Mouse (Mus musculus): ENCODE results near the gene Far2. TPM values are rescaled to one million over a fixed set of nuclear protein-coding genes. Genes with fewer than 3 reads are reported as not detected.

Far2 gene
- polyA plus RNA-seq, 1 experiment from 2014 or later = 4.7 TPM

DNA sequence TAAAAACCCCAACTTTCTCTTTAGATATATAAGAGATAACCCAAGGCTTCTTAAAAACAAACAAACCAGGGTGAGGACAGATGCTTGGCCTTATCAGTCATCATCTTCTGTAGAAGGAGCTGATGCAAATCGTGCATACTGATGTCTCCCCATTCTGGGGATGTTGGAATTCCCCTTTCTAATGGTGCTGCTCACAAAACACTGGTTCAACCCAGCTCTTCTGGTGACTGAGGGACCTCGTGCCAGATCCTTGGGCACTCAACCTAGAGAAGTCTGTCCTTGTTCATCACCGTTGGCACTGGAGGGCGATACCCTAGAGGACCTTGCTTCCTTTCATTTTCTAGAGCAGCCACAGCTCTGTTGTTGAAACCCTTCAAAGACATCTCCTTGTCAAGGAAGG is 169.7 kb downstream of the Far2 start:
- Histone ChIP-seq H3K36me3 (ENCODE audit: control insufficient read depth, insufficient read depth, low read length) (no peaks in the 10 kb centered on the region), H3K4me1 (ENCODE audit: control insufficient read depth, insufficient read depth, low read length) (no peaks in the 10 kb centered on the region), H3K4me3 (ENCODE audit: low read depth, low read length) (no peak overlapping the region), H3K9ac (replicated peaks; ENCODE audit: low read depth, low read length) (no peak overlapping the region), H3K9me3 (ENCODE audit: control insufficient read depth, low read depth, low read length) (no peaks in the 10 kb centered on the region), H3K27me3 (ENCODE audit: control insufficient read depth, insufficient read depth, low read length) (no peaks in the 10 kb centered on the region), H3K27ac (ENCODE audit: low read length) (no peak overlapping the region), H3K4me2 (replicated peaks; ENCODE audit: low read depth, low read length) (no peak overlapping the region)
- ATAC-seq (ENCODE audit: insufficient number of reproducible peaks, insufficient read depth, low FRiP score, low read depth) = no peak
- WGBS = 82% methylated on average over 4 of the region's 4 CpGs

DNA sequence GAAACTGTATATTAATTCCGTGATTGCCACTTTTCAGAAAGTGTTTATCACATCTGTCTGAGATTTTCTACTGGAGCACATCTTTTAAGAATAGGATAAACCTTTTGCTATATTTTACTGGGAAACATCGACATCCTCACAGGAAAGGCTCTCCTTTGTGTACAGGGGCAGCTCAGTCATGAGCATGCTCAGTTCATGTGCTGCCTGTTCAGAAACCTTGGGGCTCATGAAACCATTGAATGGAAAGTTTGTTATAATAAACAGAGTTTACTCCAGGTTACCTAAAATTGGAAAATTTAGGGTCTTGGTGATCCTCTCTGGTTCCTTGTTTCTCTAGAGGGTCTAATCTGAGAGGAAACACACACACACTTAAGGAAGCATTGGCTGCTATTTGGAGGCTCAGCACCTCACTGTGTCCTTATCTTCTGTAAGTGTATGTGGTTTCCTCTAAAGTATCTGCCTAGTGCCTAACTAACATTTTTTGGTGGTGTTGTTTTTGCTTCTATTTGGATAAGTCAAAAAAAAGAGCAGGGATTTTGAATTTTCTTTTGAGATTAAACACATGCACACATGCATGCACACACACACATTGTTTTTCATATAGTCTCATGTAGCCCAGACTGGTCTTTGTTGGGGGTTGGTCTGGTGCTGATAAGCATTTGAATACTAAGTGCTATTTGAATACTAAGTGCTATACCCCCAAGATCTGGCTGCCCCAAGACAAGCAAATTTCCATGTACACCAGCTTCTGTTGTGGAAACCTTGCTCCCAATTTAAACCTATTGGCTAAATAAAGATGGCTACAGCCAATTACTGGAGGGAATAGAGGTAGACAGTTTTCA is 171.4 kb downstream of the Far2 start:
- Histone ChIP-seq H3K4me1 (ENCODE audit: control insufficient read depth, insufficient read depth, low read length) (no peaks in the 10 kb centered on the region), H3K9me3 (ENCODE audit: control insufficient read depth, low read depth, low read length) (no peaks in the 10 kb centered on the region), H3K4me3 (ENCODE audit: low read depth, low read length) (no peak overlapping the region), H3K4me2 (replicated peaks; ENCODE audit: low read depth, low read length) (no peak overlapping the region), H3K27ac (ENCODE audit: low read length) (no peak overlapping the region), H3K27me3 (ENCODE audit: control insufficient read depth, insufficient read depth, low read length) (no peaks in the 10 kb centered on the region), H3K36me3 (ENCODE audit: control insufficient read depth, insufficient read depth, low read length) (no peaks in the 10 kb centered on the region), H3K9ac (replicated peaks; ENCODE audit: low read depth, low read length) (no peak overlapping the region)
- 76% methylated on average over 2 of the region's 2 CpGs for WGBS
- ATAC-seq (ENCODE audit: insufficient number of reproducible peaks, insufficient read depth, low FRiP score, low read depth) = no peak

GRCm38 (mm10) chr6:148222686-148223085 is 175.6 kb downstream of the Far2 start:
- 68% methylated on average over 2 of the region's 2 CpGs for WGBS
- H3K27me3 ChIP-seq (ENCODE audit: control insufficient read depth, insufficient read depth, low read length) = no peaks in the 10 kb centered on the region
- ATAC-seq (ENCODE audit: insufficient number of reproducible peaks, insufficient read depth, low FRiP score, low read depth) = no peak
- no peaks in the 10 kb centered on the region for H3K4me1 ChIP-seq (ENCODE audit: control insufficient read depth, insufficient read depth, low read length)
- H3K27ac ChIP-seq (ENCODE audit: low read length) = no peak overlapping the region
- no peak overlapping the region for H3K9ac ChIP-seq (replicated peaks; ENCODE audit: low read depth, low read length)
- H3K4me2 ChIP-seq (replicated peaks; ENCODE audit: low read depth, low read length) = no peak overlapping the region
- no peaks in the 10 kb centered on the region for H3K9me3 ChIP-seq (ENCODE audit: control insufficient read depth, low read depth, low read length)
- no peak overlapping the region for H3K4me3 ChIP-seq (ENCODE audit: low read depth, low read length)
- H3K36me3 ChIP-seq (ENCODE audit: control insufficient read depth, insufficient read depth, low read length) = no peaks in the 10 kb centered on the region

- no peaks in the 10 kb centered on the region for H3K36me3 ChIP-seq (ENCODE audit: control insufficient read depth, insufficient read depth, low read length)
- no peak overlapping the region for H3K4me2 ChIP-seq (replicated peaks; ENCODE audit: low read depth, low read length)
- H3K27me3 ChIP-seq (ENCODE audit: control insufficient read depth, insufficient read depth, low read length) = no peaks in the 10 kb centered on the region
- H3K4me1 ChIP-seq (ENCODE audit: control insufficient read depth, insufficient read depth, low read length) = no peaks in the 10 kb centered on the region
- no peak overlapping the region for H3K27ac ChIP-seq (ENCODE audit: low read length)
- H3K4me3 ChIP-seq (ENCODE audit: low read depth, low read length) = no peak overlapping the region
- 69% methylated on average over 3 of the region's 3 CpGs for WGBS
- H3K9ac ChIP-seq (replicated peaks; ENCODE audit: low read depth, low read length) = no peak overlapping the region
- no peak for ATAC-seq (ENCODE audit: insufficient number of reproducible peaks, insufficient read depth, low FRiP score, low read depth)
- no peaks in the 10 kb centered on the region for H3K9me3 ChIP-seq (ENCODE audit: control insufficient read depth, low read depth, low read length)
Measured at GRCm38 (mm10) chr6:148227542-148227941, 180.5 kb downstream of the Far2 start.

Other genes with a start within 250 kb of the Far2 start
- 220 and 230 TPM in 2 replicates for gene Ergic2, start 165.1 kb downstream of the Far2 start, polyA plus RNA-seq (2014; fragmentation: Nextera tagmentation; extraction: Ambion mirVana)